Mouse (Mus musculus): Measurements from ENCODE around the gene Lix1. TPM values are rescaled to one million over a fixed set of nuclear protein-coding genes. Genes with fewer than 3 reads are reported as not detected.
A peak's percentile ranks its signal among the peaks of the same experiment; 100 is the strongest.

Gene Lix1
- polyA plus RNA-seq, 1 experiment from 2014 or later = 0.36 TPM

- DNase-seq (ENCODE audit: low spot score) = no peak
Observed at GRCm38 (mm10) chr17:17412176-17412575, 9.7 kb downstream of the Lix1 start.

- no peak for DNase-seq (ENCODE audit: low spot score)
Observed at GRCm38 (mm10) chr17:17414206-17414605, 11.7 kb downstream of the Lix1 start.

GRCm38 (mm10) chr17:17424609-17425307 lies 22.3 kb downstream of the Lix1 start:
- DNase-seq (ENCODE audit: low spot score) = no peak

GRCm38 (mm10) chr17:17425308-17425813 lies 22.9 kb downstream of the Lix1 start:
- no peak for DNase-seq (ENCODE audit: low spot score)

- DNase-seq (ENCODE audit: low spot score) = no peak
Observed at GRCm38 (mm10) chr17:17425906-17426305, 23.4 kb downstream of the Lix1 start.

- no peak for DNase-seq (ENCODE audit: low spot score)
Observed at GRCm38 (mm10) chr17:17428888-17429287, 26.4 kb downstream of the Lix1 start.

- DNase-seq (ENCODE audit: low spot score) = no peak
Observed at GRCm38 (mm10) chr17:17433679-17434078, 31.2 kb downstream of the Lix1 start.

GRCm38 (mm10) chr17:17438576-17439191 lies 36.2 kb downstream of the Lix1 start:
- no peak for DNase-seq (ENCODE audit: low spot score)

- DNase-seq (ENCODE audit: low spot score) = peak; percentile 38
Observed at GRCm38 (mm10) chr17:17441876-17442498, 39.5 kb downstream of the Lix1 start.

GRCm38 (mm10) chr17:17444297-17444886 lies 41.9 kb downstream of the Lix1 start:
- peak; percentile 25 for DNase-seq (ENCODE audit: low spot score)

- no peak for DNase-seq (ENCODE audit: low spot score)
Observed at GRCm38 (mm10) chr17:17446683-17447082, 44.2 kb downstream of the Lix1 start.

- DNase-seq (ENCODE audit: low spot score) = no peak
Observed at GRCm38 (mm10) chr17:17447821-17448220, 45.3 kb downstream of the Lix1 start.

GRCm38 (mm10) chr17:17448737-17449440 lies 46.4 kb downstream of the Lix1 start:
- DNase-seq (ENCODE audit: low spot score) = no peak

GRCm38 (mm10) chr17:17449441-17449770 lies 46.9 kb downstream of the Lix1 start:
- DNase-seq (ENCODE audit: low spot score) = no peak

GRCm38 (mm10) chr17:17451102-17451501 lies 48.6 kb downstream of the Lix1 start:
- DNase-seq (ENCODE audit: low spot score) = no peak

- no peak for DNase-seq (ENCODE audit: low spot score)
Observed at GRCm38 (mm10) chr17:17452617-17453016, 50.1 kb downstream of the Lix1 start.

GRCm38 (mm10) chr17:17454573-17454972 lies 52.1 kb downstream of the Lix1 start:
- DNase-seq (ENCODE audit: low spot score) = no peak

GRCm38 (mm10) chr17:17485789-17486188 lies 83.3 kb downstream of the Lix1 start:
- DNase-seq (ENCODE audit: low spot score) = no peak

GRCm38 (mm10) chr17:17490820-17491621 lies 88.5 kb downstream of the Lix1 start:
- DNase-seq (ENCODE audit: low spot score) = no peak

GRCm38 (mm10) chr17:17491622-17492001 lies 89.1 kb downstream of the Lix1 start:
- no peak for DNase-seq (ENCODE audit: low spot score)

- no peak for DNase-seq (ENCODE audit: low spot score)
Observed at GRCm38 (mm10) chr17:17492116-17492515, 89.6 kb downstream of the Lix1 start.

Data from thymus, postnatal 0 days (tissue).